Mouse (Mus musculus) liver, adult 2 months (tissue): ENCODE measurements around the gene Plppr4.

ENCODE experiments used
- CTCF ChIP-seq: fragments of 200-500 bp; IDR thresholded peaks from 2 replicates; pipeline ENCODE4 v1.5.1; 2011; ENCODE audit warnings: low read depth, low read length, control low read depth
- POLR2A ChIP-seq: fragments of 200-500 bp; IDR thresholded peaks from 2 replicates; pipeline ENCODE4 v1.6.1; 2011; ENCODE audit warnings: low read length, control low read depth; ENCODE audit not compliant: insufficient read depth; ENCODE audit errors: extremely low read depth

DNA sequence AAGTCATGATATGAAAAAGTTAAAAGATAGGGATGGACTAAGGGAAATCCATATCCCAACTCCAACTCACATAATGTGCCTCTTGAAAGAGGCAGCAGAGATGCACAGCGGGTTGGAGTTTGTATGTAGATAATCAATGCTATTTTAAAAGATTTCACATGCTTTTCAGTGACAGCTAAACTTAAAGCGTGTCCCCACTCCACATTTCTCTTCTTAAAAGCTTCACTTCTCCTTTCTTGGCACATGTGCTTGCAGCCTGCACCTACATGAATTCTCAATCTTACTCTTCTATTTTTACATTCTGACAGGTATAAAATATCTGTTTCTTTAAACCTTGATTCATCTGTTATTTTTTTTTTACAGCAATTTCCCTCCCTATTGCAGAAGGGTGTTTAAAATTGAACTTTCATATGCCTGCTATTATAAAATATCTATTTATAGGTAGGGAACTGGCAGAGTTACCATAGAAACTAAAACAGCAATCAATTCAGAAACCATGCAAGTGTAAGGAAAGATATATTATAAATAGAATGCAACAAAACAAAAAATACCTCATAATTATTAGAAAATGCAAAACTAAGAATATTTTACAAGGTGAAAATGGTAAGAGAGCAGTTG, 66.3 kb downstream of the Plppr4 start:
- TF ChIP-seq CTCF (no peak), POLR2A (no peak)
